Mouse (Mus musculus) heart, postnatal 0 days (tissue): ENCODE measurements around the gene Kdm5b.
"Not testable (repeated sequence)": the region's sequence is repeated elsewhere in the genome, so short reads cannot be mapped to it uniquely, and the experiment has no call there.

Experiments used
- CTCF ChIP-seq: IDR thresholded peaks from 2 replicates; pipeline ENCODE4 v1.5.1; 2016; ENCODE audit warnings: antibody characterized with exemption, control low read depth, low read depth
- EP300 ChIP-seq: IDR thresholded peaks from 2 replicates; pipeline ENCODE4 v1.6.1; 2016; ENCODE audit warnings: antibody characterized with exemption, low read depth

GRCm38 (mm10) chr1:134517841-134518240, 42.1 kb upstream of the Kdm5b start:
- not testable (repeated sequence) for TF ChIP-seq CTCF, EP300
